Mouse (Mus musculus) CH12.LX (cell line): ENCODE measurements around the gene Zfr2. TPM values are rescaled to one million over a fixed set of nuclear protein-coding genes. Genes with fewer than 3 reads are reported as not detected.

ENCODE experiments used
- DNase-seq: peaks from one replicate; pipeline ENCODE4 v3.0.0-alpha.2; 2013; ENCODE audit errors: extremely low read depth
- H3K27ac ChIP-seq: 2 replicates; pipeline ENCODE4 v1.5.1; 2012; ENCODE audit warnings: low read depth, mild to moderate bottlenecking, control low read depth, moderate library complexity; ENCODE audit not compliant: insufficient read depth
- H3K27me3 ChIP-seq: replicated peaks from 2 replicates; pipeline ENCODE3; 2012; ENCODE audit warnings: inconsistent platforms
- H3K36me3 ChIP-seq, 2 experiments: replicated peaks in 1 of 2; 2 replicates each; pipeline versions ENCODE3 to v1.6.1; 2012; ENCODE audit warnings: inconsistent platforms in 1 of 2, low read length in 1 of 2, mild to moderate bottlenecking in 1 of 2, mixed read lengths in 1 of 2, moderate library complexity in 1 of 2; ENCODE audit not compliant: control insufficient read depth in 1 of 2, insufficient read depth in 1 of 2
- H3K4me1 ChIP-seq, 2 experiments: 2 replicates each; pipeline ENCODE4 v1.6.1; 2012; ENCODE audit warnings: inconsistent platforms in 1 of 2, moderate library complexity in 1 of 2; ENCODE audit not compliant: insufficient read depth in 2 of 2, control insufficient read depth in 1 of 2
- H3K4me2 ChIP-seq: 2 replicates; pipeline ENCODE4 v1.6.1; 2012; ENCODE audit warnings: low read depth, mild to moderate bottlenecking, control low read depth; ENCODE audit not compliant: poor library complexity, insufficient read depth, severe bottlenecking
- H3K4me3 ChIP-seq, 3 experiments: fragments of 150-350 bp in 1 of 3; sonication (generic) in 1 of 3; replicated peaks in 1 of 3; 2 replicates each; pipeline versions ENCODE3 to v1.5.1; 2011 to 2012; ENCODE audit warnings: low read depth in 2 of 3, low read length in 2 of 3, mild to moderate bottlenecking in 2 of 3, moderate library complexity in 2 of 3, control low read depth in 1 of 3, improper control_type of control experiment in 1 of 3, inconsistent platforms in 1 of 3, mixed read lengths in 1 of 3; ENCODE audit not compliant: poor library complexity in 1 of 3
- H3K79me2 ChIP-seq: replicated peaks from 2 replicates; pipeline ENCODE4 v1.6.1; 2012; ENCODE audit warnings: mild to moderate bottlenecking, moderate library complexity; ENCODE audit not compliant: control insufficient read depth, poor library complexity, insufficient read depth, severe bottlenecking; ENCODE audit errors: extremely low read depth
- H3K9ac ChIP-seq: 2 replicates; pipeline ENCODE4 v1.6.1; 2012; ENCODE audit warnings: low read depth, mild to moderate bottlenecking, control low read depth, moderate library complexity; ENCODE audit not compliant: insufficient read depth
- H3K9me3 ChIP-seq: replicated peaks from 2 replicates; pipeline ENCODE3; 2012; ENCODE audit warnings: low read length, inconsistent platforms, mixed read lengths
- CHD1 ChIP-seq: IDR thresholded peaks from 2 replicates; pipeline ENCODE4 v1.6.1; 2012; ENCODE audit warnings: low read depth, low read length, improper control_type of control experiment, inconsistent platforms
- CHD2 ChIP-seq: IDR thresholded peaks from 2 replicates; pipeline ENCODE4 v1.6.1; 2011; ENCODE audit warnings: low read length, improper control_type of control experiment
- CTCF ChIP-seq, 2 experiments: IDR thresholded peaks in 1 of 2; conservative IDR thresholded peaks in 1 of 2; 2 replicates each; pipeline ENCODE4 v1.5.1; 2011 to 2012; ENCODE audit warnings: low read depth in 2 of 2, low read length in 2 of 2, improper control_type of control experiment in 1 of 2, inconsistent platforms in 1 of 2, mild to moderate bottlenecking in 1 of 2, moderate library complexity in 1 of 2
- E2F4 ChIP-seq: IDR thresholded peaks from 2 replicates; pipeline ENCODE4 v1.6.1; 2011; ENCODE audit warnings: low read depth, low read length, improper control_type of control experiment; ENCODE audit not compliant: insufficient replicate concordance
- EP300 ChIP-seq: IDR thresholded peaks from 2 replicates; pipeline ENCODE4 v1.6.1; 2011; ENCODE audit warnings: low read length, improper control_type of control experiment
- ETS1 ChIP-seq: conservative IDR thresholded peaks from 2 replicates; pipeline ENCODE4 v1.6.1; 2012; ENCODE audit warnings: low read depth, mild to moderate bottlenecking, inconsistent platforms, low read length, improper control_type of control experiment, moderate library complexity
- GABPA ChIP-seq: IDR thresholded peaks from 2 replicates; pipeline ENCODE4 v1.6.1; 2012; ENCODE audit warnings: low read depth, low read length, improper control_type of control experiment, inconsistent platforms; ENCODE audit not compliant: insufficient replicate concordance
- HCFC1 ChIP-seq: IDR thresholded peaks from 2 replicates; pipeline ENCODE4 v1.6.1; 2012; ENCODE audit warnings: low read depth, mild to moderate bottlenecking, inconsistent platforms, low read length, improper control_type of control experiment
- JUN ChIP-seq: IDR thresholded peaks from 2 replicates; pipeline ENCODE4 v1.6.1; 2011; ENCODE audit warnings: low read depth, mild to moderate bottlenecking, low read length, improper control_type of control experiment, moderate library complexity; ENCODE audit not compliant: insufficient read depth
- JUND ChIP-seq: conservative IDR thresholded peaks from 2 replicates; pipeline ENCODE4 v1.6.1; 2011; ENCODE audit warnings: low read depth, low read length, improper control_type of control experiment
- MAFK ChIP-seq: IDR thresholded peaks from 2 replicates; pipeline ENCODE4 v1.6.1; 2011; ENCODE audit warnings: low read length, improper control_type of control experiment; ENCODE audit not compliant: insufficient replicate concordance
- MAX ChIP-seq: IDR thresholded peaks from 2 replicates; pipeline ENCODE4 v1.6.1; 2011; ENCODE audit warnings: low read length, improper control_type of control experiment
- MAZ ChIP-seq: IDR thresholded peaks from 2 replicates; pipeline ENCODE4 v1.6.1; 2012; ENCODE audit warnings: low read depth, mild to moderate bottlenecking, inconsistent platforms, low read length, improper control_type of control experiment, moderate library complexity
- MEF2A ChIP-seq: IDR thresholded peaks from 2 replicates; pipeline ENCODE4 v1.6.1; 2014; ENCODE audit warnings: low read depth, mild to moderate bottlenecking, inconsistent platforms, low read length, improper control_type of control experiment, borderline replicate concordance
- MXI1 ChIP-seq: IDR thresholded peaks from 2 replicates; pipeline ENCODE4 v1.6.1; 2011; ENCODE audit warnings: mild to moderate bottlenecking, low read depth, low read length, improper control_type of control experiment
- MYC ChIP-seq: IDR thresholded peaks from 2 replicates; pipeline ENCODE4 v1.6.1; 2011; ENCODE audit warnings: low read depth, mild to moderate bottlenecking, improper control_type of control experiment, low read length
- POLR2AphosphoS2 ChIP-seq: IDR thresholded peaks from 2 replicates; pipeline ENCODE4 v1.6.1; 2011; ENCODE audit warnings: low read depth, low read length, improper control_type of control experiment
- RAD21 ChIP-seq: IDR thresholded peaks from 2 replicates; pipeline ENCODE4 v1.6.1; 2011; ENCODE audit warnings: low read depth, mild to moderate bottlenecking, low read length, improper control_type of control experiment, moderate library complexity
- RCOR1 ChIP-seq: conservative IDR thresholded peaks from 2 replicates; pipeline ENCODE4 v1.6.1; 2012; ENCODE audit warnings: low read depth, mild to moderate bottlenecking, inconsistent platforms, low read length, improper control_type of control experiment
- TCF12 ChIP-seq: IDR thresholded peaks from 2 replicates; pipeline ENCODE4 v1.6.1; 2014; ENCODE audit warnings: low read depth, mild to moderate bottlenecking, inconsistent platforms, low read length, improper control_type of control experiment
- UBTF ChIP-seq: IDR thresholded peaks from 2 replicates; pipeline ENCODE4 v1.6.1; 2012; ENCODE audit warnings: low read depth, mild to moderate bottlenecking, inconsistent platforms, low read length, improper control_type of control experiment, moderate library complexity
- USF1 ChIP-seq: IDR thresholded peaks from 2 replicates; pipeline ENCODE4 v1.6.1; 2014; ENCODE audit warnings: low read depth, mild to moderate bottlenecking, inconsistent platforms, low read length, improper control_type of control experiment
- USF2 ChIP-seq: conservative IDR thresholded peaks from 2 replicates; pipeline ENCODE4 v1.6.1; 2011; ENCODE audit warnings: low read depth, low read length, improper control_type of control experiment
- ZKSCAN1 ChIP-seq: IDR thresholded peaks from 2 replicates; pipeline ENCODE4 v1.6.1; 2012; ENCODE audit warnings: low read depth, inconsistent platforms, low read length, improper control_type of control experiment, borderline replicate concordance
- dilution Hi-C: fragments of 300-500 bp; cut with MboI; formaldehyde crosslinking; loops from 2 replicates; pipeline ENCODE4 v1.14.3; 2020; ENCODE audit warnings: low sequenced_read_pairs; ENCODE audit not compliant: extremely low pct_unique_long_range_greater_than_20kb, extremely low pct_ligation_motif_present
- in situ Hi-C: fragments of 300-500 bp; cut with MboI; formaldehyde crosslinking; loops from 3 replicates; pipeline ENCODE4 v1.14.3; 2019; ENCODE audit warnings: low sequenced_read_pairs, low pct_ligation_motif_present, low pct_unique_long_range_greater_than_20kb, mixed read lengths
- polyA plus RNA-seq: library from polyadenylated mRNA; unstranded; fragments of >175 nt; gene quantifications from 2 replicates; pipeline ENCODE4 v1.2.1, GENCODE M21; 2012; ENCODE audit warnings: low read depth; ENCODE audit not compliant: insufficient read length
- total RNA-seq, 2 experiments: library from RNA; depleted of rRNA; stranded (reverse); fragments of 300-350 nt in 1 of 2; fragments of >200 nt in 1 of 2; gene quantifications; 2 replicates each; pipeline ENCODE4 v1.2.3; 2012 to 2014

Zfr2 gene
- total and polyA plus RNA-seq, 3 experiments: 1.0 to 13.5 (median 2.4) TPM

DNA sequence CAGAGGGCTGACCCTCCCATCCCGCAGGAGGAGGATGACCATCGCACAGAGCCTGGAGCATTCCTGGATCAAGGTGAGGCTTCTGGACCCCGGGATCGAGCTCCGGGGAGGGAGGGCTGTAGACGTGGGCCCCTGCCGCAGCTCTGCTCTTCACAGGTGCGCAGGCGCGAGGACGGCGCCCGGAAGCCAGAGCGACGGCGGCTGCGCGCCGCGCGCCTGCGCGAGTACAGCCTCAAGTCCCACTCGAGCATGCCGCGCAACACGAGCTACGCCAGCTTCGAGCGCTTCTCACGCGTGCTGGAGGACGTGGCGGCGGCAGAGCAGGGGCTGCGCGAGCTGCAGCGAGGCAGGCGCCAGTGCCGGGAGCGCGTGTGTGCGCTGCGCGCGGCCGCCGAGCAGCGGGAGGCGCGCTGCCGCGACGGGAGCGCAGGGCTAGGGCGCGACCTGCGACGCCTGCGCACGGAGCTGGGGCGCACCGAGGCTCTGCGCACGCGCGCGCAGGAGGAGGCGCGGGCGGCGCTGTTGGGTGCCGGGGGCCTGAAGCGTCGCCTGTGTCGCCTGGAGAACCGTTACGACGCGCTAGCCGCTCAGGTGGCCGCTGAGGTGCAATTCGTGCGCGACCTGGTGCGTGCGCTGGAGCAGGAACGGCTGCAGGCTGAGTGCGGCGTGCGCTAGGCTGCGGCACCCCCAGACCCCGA, 40.5 kb upstream of the Zfr2 start (continued):
- TF ChIP-seq ETS1 (no peak), HCFC1 (0 out of 2 replicates have a peak, but pooled peaks have one; percentile 35), POLR2AphosphoS2 (peak; percentile 56; the same call in 1 of the 2 replicates), E2F4 (no peak)

DNA sequence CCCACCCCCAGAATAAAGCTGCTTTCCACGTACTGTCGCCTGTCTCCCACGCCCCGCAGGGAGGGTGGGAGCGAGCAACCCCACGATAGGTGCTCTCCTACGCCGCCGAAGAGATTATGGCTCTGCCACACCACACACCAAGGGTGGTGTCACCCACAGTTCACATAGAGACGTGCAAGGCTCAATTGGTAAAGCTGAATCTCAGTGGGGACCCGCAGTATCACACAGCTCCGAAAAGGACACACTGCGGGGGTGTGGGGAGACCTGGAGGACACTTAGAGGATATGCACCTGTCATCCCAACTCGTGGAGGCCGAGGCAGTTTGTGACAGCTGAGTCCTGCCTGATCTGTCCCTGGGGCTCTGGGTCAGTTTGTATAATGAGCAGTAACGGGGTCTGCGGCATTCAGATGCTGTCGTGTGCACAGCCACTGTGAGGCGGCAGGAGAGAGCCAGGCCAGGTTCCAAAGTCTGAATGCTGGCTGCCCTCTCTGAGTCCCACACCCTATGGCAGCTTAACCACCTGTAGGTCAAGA, 39.9 kb upstream of the Zfr2 start:
- peaks cover 15 to 31% of the 10 kb centered on the region in 2 experiments for H3K36me3 ChIP-seq
- H3K27me3 ChIP-seq: peaks cover 5% of the 10 kb centered on the region
- TF ChIP-seq CHD2 (0 out of 2 replicates have a peak, but pooled peaks have one; percentile 27), JUND (no peak), MAFK (no peak), MAZ (no peak)
- H3K4me3 ChIP-seq: peak overlapping the region; percentile 6 to 86 (median 59)
- H3K79me2 ChIP-seq: no peaks in the 10 kb centered on the region
- in situ Hi-C loops: loop anchor here (10.0 kb wide), 1 partner anchor 162 kb away; the partner anchor contains the start of genes Hmg20b and Mfsd12
- peaks cover 31 to 62% of the 10 kb centered on the region in 2 experiments for H3K4me1 ChIP-seq
- H3K27ac ChIP-seq: peak overlapping the region; percentile 88
- no peak for DNase-seq
- dilution Hi-C loops: no loop called here
- peak overlapping the region; percentile 67; the same call in 1 of the 2 replicates for H3K9ac ChIP-seq
- H3K9me3 ChIP-seq: no peaks in the 10 kb centered on the region
- H3K4me2 ChIP-seq: peak overlapping the region; percentile 67

DNA sequence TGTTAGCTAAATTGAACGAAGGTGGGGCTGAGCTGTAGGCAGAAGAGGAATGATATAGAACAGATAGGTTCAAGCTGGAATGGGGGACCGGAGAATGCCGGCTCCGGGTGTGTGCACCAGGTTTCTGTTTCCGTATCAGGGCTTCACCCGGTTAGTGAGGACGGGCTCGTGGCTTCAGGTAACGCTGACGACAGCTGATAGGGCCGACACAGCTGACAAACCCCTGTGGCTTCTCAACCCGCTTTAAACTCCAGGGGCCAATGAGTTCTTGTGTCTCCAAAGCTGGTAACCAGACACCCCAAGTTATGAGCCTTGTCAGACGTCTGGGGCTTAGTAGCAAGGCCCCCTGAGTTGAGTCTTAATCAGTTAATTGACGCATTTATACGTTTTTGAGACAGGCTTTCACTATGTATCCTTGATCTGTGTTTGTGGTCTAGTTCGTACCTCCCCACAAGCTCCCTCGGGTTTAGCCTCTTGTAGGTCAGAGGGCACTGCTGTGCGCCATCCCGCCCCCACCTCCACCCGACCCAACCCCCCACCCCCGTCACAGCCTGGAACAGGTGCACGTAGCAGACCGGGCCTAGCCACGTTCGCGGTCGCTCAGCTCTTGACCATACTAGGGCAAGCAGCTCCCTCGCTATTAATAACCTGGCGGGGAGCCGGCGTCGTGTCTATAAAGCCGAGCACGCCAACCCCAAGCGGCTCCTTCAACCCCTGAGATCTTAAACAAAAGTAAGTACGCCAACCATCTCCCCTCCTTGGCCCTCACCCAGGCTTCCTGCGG, 38.8 kb upstream of the Zfr2 start:
- dilution Hi-C loops: no loop called here
- peaks cover 5% of the 10 kb centered on the region for H3K27me3 ChIP-seq
- no peaks in the 10 kb centered on the region for H3K9me3 ChIP-seq
- H3K4me2 ChIP-seq: peak overlapping the region; percentile 87
- H3K4me3 ChIP-seq: peak overlapping the region; percentile 28 to 38 (median 33)
- DNase-seq: peak; percentile 82
- in situ Hi-C loops: loop anchor here (10.0 kb wide), 1 partner anchor 161 kb away; the partner anchor contains the start of genes Hmg20b and Mfsd12
- peak overlapping the region; percentile 48 for H3K9ac ChIP-seq
- no peaks in the 10 kb centered on the region for H3K79me2 ChIP-seq
- H3K4me1 ChIP-seq: peaks cover 31 to 62% of the 10 kb centered on the region in 2 experiments
- peaks cover 15 to 23% of the 10 kb centered on the region in 2 experiments for H3K36me3 ChIP-seq
- H3K27ac ChIP-seq: peak overlapping the region; percentile 67
- TF ChIP-seq EP300 (peak; percentile 64), GABPA (no peak), CHD1 (no peak), E2F4 (no peak), CTCF (conservative IDR thresholded peaks at IDR 0.05 in 1 of 2, IDR thresholded peaks at IDR 0.05 in 1 of 2; ENCODE audit: low read depth in 2 of 2, low read length in 2 of 2) (no peak), MEF2A (peak; percentile 87), JUN (no peak), UBTF (peak; percentile 74; the same call in 1 of the 2 replicates), ZKSCAN1 (no peak), MYC (peak; percentile 64), TCF12 (peak; percentile 83), MAFK (0 out of 2 replicates have a peak, but pooled peaks have one; percentile 41), HCFC1 (peak; percentile 36), MAX (peak; percentile 53), USF2 (no peak), RAD21 (no peak), RCOR1 (0 out of 2 replicates have a peak, but pooled peaks have one; percentile 16), ETS1 (peak; percentile 81), USF1 (no peak), MXI1 (peak; percentile 58; the same call in 1 of the 2 replicates)
